Mouse (Mus musculus) spleen, adult 2 months (tissue): Measurements from ENCODE around the gene Rhbdl1. TPM values are rescaled to one million over a fixed set of nuclear protein-coding genes. Genes with fewer than 3 reads are reported as not detected.

ENCODE experiments used
- DNase-seq, 2 experiments: peaks; one replicate each; pipeline versions ENCODE4 v3.0.0 to v3.0.0-alpha.2; 2012 to 2021; ENCODE audit warnings: low spot score in 2 of 2, low read depth in 1 of 2
- H3K27ac ChIP-seq: fragments of 200-500 bp; 2 replicates; pipeline ENCODE4 v1.5.1; 2012; ENCODE audit warnings: low read length, inconsistent platforms; ENCODE audit not compliant: insufficient read depth
- H3K27me3 ChIP-seq: fragments of 200-500 bp; 2 replicates; pipeline ENCODE4 v1.6.1; 2012; ENCODE audit warnings: mild to moderate bottlenecking, moderate library complexity, low read length, inconsistent platforms; ENCODE audit not compliant: control insufficient read depth, insufficient read depth
- H3K36me3 ChIP-seq: fragments of 200-500 bp; 2 replicates; pipeline ENCODE4 v1.6.1; 2012; ENCODE audit warnings: mild to moderate bottlenecking, low read length, inconsistent platforms; ENCODE audit not compliant: control insufficient read depth, insufficient read depth
- H3K4me1 ChIP-seq: fragments of 200-500 bp; 2 replicates; pipeline ENCODE4 v1.6.1; 2011; ENCODE audit warnings: inconsistent platforms; ENCODE audit not compliant: control insufficient read depth, insufficient read depth, insufficient read length
- H3K4me3 ChIP-seq: fragments of 200-500 bp; 2 replicates; pipeline ENCODE4 v1.5.1; 2011; ENCODE audit warnings: mild to moderate bottlenecking, inconsistent platforms; ENCODE audit not compliant: insufficient read depth, insufficient read length; ENCODE audit errors: extremely low read depth
- CTCF ChIP-seq: fragments of 200-500 bp; IDR thresholded peaks from 2 replicates; pipeline ENCODE4 v1.5.1; 2011; ENCODE audit warnings: mild to moderate bottlenecking, inconsistent platforms; ENCODE audit not compliant: insufficient read depth, insufficient read length, insufficient replicate concordance; ENCODE audit errors: extremely low read depth
- POLR2A ChIP-seq: fragments of 200-500 bp; IDR thresholded peaks from 2 replicates; pipeline ENCODE4 v1.6.1; 2011; ENCODE audit warnings: low read depth, low read length, inconsistent platforms
- WGBS: fragments of 180-500 bp; shearing (Covaris S2); methylation state at CpG from one replicate; pipeline ENCODE4 v1.1.7; 2018; 5-methylcytosine and 5-hydroxymethylcytosine counted together
- polyA plus RNA-seq: library from polyadenylated mRNA; depleted of rRNA; stranded (reverse); fragments of >200 nt; gene quantifications from 2 replicates; pipeline ENCODE4 v1.2.3, GENCODE M21; 2012

Rhbdl1 gene
- polyA plus RNA-seq, 1 experiment, result 5.5 TPM

DNA sequence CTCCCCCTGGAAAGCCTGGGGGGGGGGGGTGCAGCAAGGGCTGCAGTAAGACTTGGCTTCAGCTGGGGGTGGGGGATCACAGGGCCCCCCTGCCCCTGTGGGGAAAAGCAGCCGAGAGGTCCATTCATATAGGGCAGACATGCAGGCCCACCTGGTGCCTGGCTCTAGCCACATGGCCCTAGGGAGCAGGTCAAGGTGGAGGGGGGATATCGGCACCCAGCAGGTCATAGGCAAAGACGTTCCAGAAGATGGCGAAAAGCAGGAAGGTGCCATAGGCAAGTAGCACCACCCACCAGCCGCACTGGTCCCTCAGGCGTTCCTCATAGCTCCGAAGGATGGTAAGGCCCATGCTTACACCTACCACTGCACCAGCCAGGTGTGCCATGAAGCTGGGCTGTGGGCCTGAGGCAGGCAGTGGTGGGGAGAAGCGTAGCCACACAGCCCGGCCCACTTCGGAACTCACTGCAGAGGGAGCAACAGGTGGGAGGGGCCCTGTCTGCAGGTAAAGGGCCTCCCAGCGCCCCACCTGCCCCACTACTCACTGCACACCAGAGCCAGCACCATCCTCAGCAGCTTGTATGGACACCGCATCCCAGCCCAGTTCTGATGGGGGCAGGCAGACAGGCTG, 2.4 kb downstream of the Rhbdl1 start:
- Histone ChIP-seq H3K4me3 (no peak overlapping the region), H3K36me3 (peaks cover 18% of the 10 kb centered on the region), H3K4me1 (peaks cover 17% of the 10 kb centered on the region), H3K27ac (no peak overlapping the region), H3K27me3 (no peaks in the 10 kb centered on the region)
- WGBS, result 95% methylated on average over 12 of the region's 12 CpGs
- DNase-seq, result no peak
- TF ChIP-seq CTCF, result no peak
- TF ChIP-seq POLR2A, result no peak

GRCm38 (mm10) chr17:25833961-25834594, 3.0 kb downstream of the Rhbdl1 start:
- Histone ChIP-seq H3K4me1 (peaks cover 24% of the 10 kb centered on the region), H3K4me3 (peak overlapping the region; percentile 90; the same call in 1 of the 2 replicates), H3K36me3 (peaks cover 12% of the 10 kb centered on the region), H3K27ac (peak overlapping the region; percentile 86; the same call in 1 of the 2 replicates), H3K27me3 (no peaks in the 10 kb centered on the region)
- no peak for DNase-seq
- WGBS, result 59% methylated on average over 6 of the region's 6 CpGs
- TF ChIP-seq POLR2A, result no peak
- no peak for TF ChIP-seq CTCF

GRCm38 (mm10) chr17:25833291-25833663, 3.8 kb downstream of the Rhbdl1 start, which contains the start of gene Stub1:
Gene Stub1, minus strand, starts transcription at chr17:25833404.
- Histone ChIP-seq H3K4me3 (peak within 1 kb of the TSS; percentile 90), H3K4me1 (peaks cover 27% of the 10 kb centered on the region), H3K27me3 (no peaks in the 10 kb centered on the region), H3K27ac (peak within 1 kb of the TSS; percentile 86), H3K36me3 (peaks cover 12% of the 10 kb centered on the region)
- peak in 1 of 2 experiments; percentile 65 for DNase-seq
- WGBS, result under 1% methylated on average over 24 of the region's 24 CpGs
- no peak for TF ChIP-seq POLR2A
- TF ChIP-seq CTCF, result no peak

DNA sequence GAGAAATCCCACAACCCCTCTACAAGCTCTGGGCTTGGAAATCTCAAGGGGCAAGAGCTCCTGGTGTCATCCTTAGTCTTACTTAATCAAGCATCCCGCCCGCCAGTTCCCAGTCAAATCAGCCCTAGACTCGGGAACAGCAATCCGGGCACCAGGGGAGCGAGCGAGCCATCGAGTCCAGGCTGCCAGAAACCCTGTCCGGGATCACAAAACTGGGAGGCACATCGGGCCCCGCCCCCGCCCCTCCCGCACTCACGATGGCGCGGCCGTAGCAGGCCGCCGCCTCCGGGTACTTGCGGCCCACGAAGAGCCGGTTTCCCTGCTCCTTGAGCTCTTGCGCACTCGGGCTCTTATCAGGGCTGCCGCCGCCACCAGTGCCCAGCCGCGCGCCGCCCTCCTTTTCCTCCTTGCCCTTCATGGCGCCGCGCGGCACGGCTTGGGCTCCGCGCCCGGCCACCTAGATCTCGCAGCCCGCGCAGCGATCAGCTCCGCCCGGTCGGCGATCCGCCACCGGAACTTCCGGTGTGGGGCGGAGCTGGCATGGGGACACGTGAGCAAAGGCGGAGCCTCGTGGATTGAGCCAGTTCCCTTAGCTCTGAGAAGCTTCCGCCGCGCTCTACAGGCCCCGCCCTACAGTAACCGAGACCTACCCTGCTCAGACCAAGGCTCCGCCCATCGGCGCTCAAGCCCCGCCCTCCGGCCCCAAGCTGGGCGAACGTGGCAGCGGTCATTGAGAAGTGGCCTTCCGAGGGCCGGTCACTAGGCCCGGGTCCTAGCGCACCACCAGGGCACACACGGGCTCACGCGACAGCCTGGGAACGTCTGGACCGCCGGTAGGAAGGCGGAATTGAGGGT, 4.4 kb downstream of the Rhbdl1 start:
- peaks cover 29% of the 10 kb centered on the region for H3K4me1 ChIP-seq
- under 1% methylated on average over 77 of the region's 77 CpGs for WGBS
- H3K27me3 ChIP-seq, result no peaks in the 10 kb centered on the region

GRCm38 (mm10) chr17:25831451-25832281, 5.4 kb downstream of the Rhbdl1 start:
- Histone ChIP-seq H3K4me3 (peak overlapping the region; percentile 89), H3K36me3 (peaks cover 12% of the 10 kb centered on the region), H3K4me1 (peaks cover 25% of the 10 kb centered on the region; the same call in 1 of the 2 replicates), H3K27ac (peak overlapping the region; percentile 80; the same call in 1 of the 2 replicates), H3K27me3 (no peaks in the 10 kb centered on the region)
- WGBS, result 54% methylated on average over 21 of the region's 21 CpGs
- no peak for DNase-seq
- TF ChIP-seq CTCF (no peak), POLR2A (no peak)

More for the DNA sequence above, 4.4 kb downstream of the Rhbdl1 start:
- peak; percentile 63 for TF ChIP-seq POLR2A
- TF ChIP-seq CTCF, result no peak
- Histone ChIP-seq H3K4me3 (peak overlapping the region; percentile 90), H3K27ac (peak overlapping the region; percentile 86), H3K36me3 (peaks cover 12% of the 10 kb centered on the region)
- peak; percentile 95 to 99 for DNase-seq
